Mouse (Mus musculus): ENCODE measurements around the gene 1700025G04Rik.

DNA sequence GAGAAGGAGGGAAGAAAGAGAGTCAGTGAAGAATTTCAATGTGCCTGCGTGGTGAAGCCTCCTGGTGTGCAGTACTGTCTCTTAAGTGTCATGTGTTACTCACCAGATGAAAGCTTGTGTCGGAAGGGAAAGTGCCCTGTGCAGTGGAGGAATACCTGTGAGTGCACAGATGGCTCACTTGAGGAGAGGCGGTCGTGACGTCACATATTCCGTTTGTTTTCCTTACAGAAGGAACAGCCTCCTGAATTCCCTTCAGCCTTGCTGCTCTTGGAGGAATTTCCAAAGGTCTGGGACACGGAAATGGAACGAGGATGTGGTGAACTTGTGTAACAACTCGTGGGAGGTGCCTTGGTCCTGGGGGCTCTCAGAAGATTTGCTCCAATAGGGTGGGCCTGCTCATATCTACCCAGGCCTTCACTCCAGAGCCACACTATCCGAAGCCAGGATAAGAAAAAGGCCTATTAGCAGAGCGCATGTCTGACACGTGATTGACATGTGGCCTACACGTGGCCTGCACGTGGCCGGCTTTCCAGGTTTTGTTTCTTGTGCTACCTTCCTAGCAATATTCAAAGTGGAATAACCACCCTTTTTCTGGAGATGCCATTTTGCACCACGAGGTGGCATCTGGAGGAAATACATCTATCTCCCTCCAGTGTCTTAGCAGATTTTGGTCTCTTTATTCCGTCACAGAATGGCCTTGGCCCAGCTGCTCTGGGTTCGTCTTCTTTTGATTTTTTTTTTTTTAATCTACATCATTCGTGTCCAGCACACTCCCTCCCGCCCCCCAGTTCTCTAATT is 238.7 kb downstream of the 1700025G04Rik start:
- TF ChIP-seq GATA1 (IDR thresholded peaks at IDR 0.05; ENCODE audit: low read length) (no peak), TAL1 (IDR thresholded peaks at IDR 0.05; ENCODE audit: low read length) (no peak)
